Mouse (Mus musculus) left cerebral cortex, postnatal 25 days (tissue): ENCODE measurements around the gene Rxfp2. TPM values are rescaled to one million over a fixed set of nuclear protein-coding genes. Genes with fewer than 3 reads are reported as not detected.

Source experiments
- DNase-seq, 2 experiments: peaks; one replicate each; pipeline ENCODE4 v3.0.0; 2022; ENCODE audit warnings: low spot score in 2 of 2, mixed read lengths in 1 of 2
- intact Hi-C: fragments of 180-260 bp; cut with DNase I; formaldehyde crosslinking; loops from one replicate; pipeline ENCODE4 v1.15.1; 2025
- total RNA-seq, 2 experiments: library from RNA; stranded (reverse); gene quantifications; 2 replicates each; pipeline ENCODE4 v1.2.3; 2021

The Rxfp2 gene
- total RNA-seq = 1 to 10 TPM; 1.2 to 1.5 TPM

DNA sequence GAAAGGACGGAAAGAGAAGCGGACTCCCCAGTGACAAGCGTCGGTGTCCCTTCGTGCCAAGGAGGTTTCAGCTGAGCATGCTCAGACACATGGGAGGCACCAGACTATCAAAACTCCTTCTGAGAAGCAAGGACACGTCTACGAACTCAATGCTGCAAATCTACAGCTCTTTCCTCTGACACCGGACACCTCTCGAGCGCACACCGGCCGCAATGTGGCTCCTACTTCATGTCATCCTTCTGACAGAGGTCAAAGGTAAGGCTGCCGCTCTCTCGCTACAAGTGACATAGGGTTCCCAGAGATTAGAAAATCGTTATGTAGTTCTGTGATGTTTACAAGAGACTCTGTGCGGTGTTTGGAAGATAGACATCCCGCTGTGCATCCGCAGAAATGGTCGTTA lies at the start of gene Rxfp2:
Gene Rxfp2, plus strand, starts transcription at position 20 of the 400 bp plus-strand sequence.
- intact Hi-C loops = no loop called here

DNA sequence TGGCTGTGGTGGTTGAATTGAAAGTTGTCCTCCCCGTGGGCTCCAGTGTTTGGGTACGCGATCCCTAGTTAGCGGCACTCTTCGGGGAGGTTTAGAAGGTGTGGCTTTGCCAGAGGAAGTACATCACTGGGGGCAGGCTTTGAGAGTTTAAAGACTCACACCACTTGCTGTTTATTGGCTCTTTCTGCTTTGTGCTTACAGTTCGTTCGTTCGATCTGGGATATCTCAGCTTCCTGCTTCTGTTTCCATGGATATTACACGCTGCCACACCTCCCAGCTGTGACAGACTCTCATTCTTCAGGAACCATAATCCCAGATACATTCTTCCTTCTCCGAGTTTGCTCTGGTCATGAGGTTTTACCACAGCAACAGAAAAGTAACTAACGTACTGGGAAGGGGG lies 48.2 kb upstream of the Rxfp2 start:
- intact Hi-C loops = no loop called here
- no peak for DNase-seq

More for the DNA sequence above, at the start of gene Rxfp2:
- no peak for DNase-seq

DNA sequence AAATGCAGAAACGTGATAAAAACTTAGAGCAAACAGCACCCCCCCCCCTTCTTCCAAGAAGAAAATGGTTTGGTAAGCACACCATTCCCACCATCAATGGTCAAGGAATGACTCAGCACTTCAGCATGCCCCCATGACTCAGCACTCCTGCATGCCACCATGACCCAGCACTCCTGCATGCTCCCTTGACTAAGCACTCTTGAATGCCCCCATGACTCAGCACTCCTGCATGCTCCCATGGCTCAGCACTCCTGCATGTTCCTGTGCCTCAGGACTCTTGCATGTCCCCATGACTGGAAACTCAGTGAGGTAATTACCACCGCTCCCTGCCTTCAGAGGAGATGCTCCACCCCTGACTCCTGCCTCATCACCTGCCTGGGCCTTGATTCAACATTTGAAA lies 41.4 kb upstream of the Rxfp2 start:
- no peak for DNase-seq
- intact Hi-C loops = no loop called here

DNA sequence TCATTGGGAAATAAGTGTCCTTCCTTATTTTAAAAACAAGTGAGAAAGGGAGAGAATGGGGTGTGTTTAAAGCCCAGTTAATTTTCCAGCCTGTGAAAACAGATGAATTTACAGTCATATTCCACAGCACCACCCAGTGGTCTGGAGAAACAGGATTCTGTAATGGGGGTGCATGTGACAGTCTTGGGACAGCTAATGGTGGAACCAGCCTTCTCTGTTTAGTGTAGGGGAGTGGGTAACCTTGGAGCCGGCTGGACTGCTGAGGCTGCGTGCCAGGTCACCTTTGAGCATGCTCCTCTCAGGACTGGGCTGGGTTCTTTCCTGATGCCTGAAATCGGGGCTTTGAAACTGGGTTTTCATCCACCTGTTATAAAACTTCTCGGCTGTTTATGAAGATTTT lies 34.9 kb upstream of the Rxfp2 start:
- peak in 1 of 2 experiments; percentile 37 for DNase-seq
- intact Hi-C loops = loop anchor here (2.0 kb wide), 1 partner anchor 123 kb away; no protein-coding TSS in a partner anchor

DNA sequence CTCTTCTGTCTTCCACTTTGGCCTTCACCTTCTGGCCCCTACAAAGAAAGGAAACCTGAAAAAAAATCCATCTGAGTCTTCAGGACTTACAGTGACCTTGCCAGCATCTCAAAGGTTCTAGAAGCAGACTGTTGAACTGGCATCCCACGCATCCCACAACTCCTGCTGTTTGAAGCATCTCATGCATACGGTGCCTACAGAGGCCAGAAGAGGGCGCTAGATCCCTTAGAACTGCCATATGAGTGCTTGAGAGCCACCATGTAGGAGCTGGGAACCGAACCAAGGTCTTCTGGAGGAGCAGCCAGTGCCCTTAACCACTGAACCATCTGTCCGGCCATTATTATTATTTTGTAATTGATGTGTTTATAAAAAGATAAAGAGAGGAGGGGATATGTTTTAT lies 23.9 kb upstream of the Rxfp2 start:
- intact Hi-C loops = no loop called here

DNA sequence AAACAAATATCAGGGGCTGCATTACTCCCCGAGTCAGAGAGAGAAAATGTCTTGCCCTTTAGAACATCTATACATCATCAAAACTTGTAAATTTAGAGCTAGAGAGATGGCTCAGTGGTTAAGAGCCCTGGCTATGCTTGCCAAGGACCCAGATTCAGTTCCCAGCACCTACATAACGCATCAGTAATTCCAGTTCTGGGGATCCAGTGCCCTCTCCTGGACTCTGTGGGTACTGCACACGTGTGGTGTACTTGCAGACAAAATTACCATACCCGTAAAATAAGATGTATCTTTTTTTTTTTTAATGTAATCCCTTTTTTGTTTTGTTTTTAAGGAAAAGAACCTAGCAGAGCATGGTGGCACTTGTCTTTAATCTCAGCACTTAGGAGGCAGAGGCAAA lies 21.9 kb upstream of the Rxfp2 start:
- intact Hi-C loops = no loop called here

More for the DNA sequence above, 23.9 kb upstream of the Rxfp2 start:
- DNase-seq = no peak

DNA sequence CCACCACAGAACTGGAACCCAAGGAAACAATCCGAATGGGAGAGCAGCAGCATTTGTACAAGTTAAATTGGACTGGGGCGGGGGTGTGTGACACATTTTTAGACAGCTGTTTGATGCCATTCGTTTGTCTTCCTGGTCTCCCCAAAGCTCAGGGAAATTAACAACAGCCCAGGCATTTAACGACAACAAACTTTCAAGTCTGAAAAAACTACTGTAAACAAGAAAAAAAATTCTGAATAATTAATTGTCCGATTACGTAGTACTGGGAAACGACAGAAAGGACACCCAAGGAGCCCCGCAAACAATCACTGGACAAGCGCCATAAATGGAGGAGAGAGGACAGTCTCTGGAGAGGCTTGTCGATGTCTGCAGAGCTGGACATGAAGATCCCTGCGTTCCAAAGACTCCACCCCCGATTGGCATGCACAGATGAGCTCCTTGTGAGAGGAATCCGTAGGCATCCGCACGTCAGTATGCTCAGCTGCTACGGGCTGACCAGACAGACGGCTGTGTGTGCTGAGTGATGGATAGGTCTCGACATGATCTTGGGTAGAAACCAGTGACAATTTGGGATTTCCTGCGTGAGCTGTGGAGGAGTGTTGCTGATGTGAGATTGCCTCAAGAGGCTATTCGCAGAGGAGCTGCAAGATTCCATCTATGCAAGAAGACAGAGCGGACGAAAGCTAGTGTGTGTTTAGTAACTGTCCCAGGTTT lies 21.0 kb upstream of the Rxfp2 start:
- intact Hi-C loops = no loop called here
- DNase-seq = peak; percentile 7 to 67

More for the DNA sequence above, 21.9 kb upstream of the Rxfp2 start:
- DNase-seq = no peak

DNA sequence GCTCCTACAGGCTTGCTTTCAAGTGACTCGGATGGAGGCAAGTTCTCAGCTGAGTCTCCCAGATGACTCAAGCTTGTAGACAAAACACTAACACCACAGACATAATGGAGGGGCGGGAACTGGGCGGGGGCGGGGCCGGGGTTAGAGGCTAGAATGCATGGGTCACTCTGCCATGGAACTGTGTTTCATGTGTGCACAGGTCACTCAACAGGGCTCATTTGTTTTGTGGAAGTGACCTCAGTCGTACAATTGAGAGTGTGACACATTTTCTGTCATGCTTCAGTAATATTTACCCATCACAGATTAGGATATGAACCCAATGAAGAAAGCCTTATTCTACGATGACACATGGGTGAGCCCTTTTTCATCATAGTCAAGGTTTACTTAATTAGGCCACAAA lies 20.2 kb upstream of the Rxfp2 start:
- no peak for DNase-seq
- intact Hi-C loops = no loop called here

DNA sequence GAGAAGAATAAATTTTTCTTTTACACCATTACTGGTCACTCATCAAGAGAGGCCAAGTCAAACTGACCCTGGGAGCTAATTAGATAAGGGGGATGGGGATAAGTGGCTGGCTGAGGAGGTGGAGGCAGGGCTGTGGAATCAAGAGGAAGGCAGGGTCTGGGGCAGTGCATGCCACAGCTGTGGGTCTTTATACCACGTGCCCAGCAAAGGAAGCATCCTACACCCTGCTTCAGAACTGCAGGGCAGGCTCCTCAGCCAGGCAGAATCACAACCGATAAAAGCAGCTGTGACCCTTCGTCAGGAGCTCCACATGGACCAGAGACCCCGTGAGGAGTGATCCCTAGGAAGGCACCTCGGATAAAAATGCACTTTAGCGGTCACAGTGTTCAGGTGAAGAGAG lies 13.1 kb upstream of the Rxfp2 start:
- no peak for DNase-seq
- intact Hi-C loops = no loop called here

DNA sequence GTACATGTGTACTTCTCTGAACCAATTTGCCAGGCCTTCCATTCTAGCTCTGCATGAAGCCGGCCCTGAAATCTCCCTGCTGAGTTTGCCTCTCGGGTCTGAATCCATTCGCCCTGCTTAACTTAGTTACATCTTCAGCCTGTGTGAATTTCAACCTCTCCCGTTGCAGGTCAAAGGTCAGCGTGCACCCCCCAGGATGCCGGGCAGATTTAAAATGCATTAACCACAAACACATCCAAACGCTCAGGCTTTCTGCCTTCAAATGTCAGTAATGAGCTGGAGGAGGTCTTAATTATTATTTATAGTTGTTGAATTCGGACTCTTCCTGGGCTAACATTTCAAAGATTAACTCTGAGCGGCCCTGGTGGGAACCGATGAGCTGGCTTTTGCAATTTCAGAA lies 1.6 kb upstream of the Rxfp2 start:
- intact Hi-C loops = no loop called here
- DNase-seq = no peak

DNA sequence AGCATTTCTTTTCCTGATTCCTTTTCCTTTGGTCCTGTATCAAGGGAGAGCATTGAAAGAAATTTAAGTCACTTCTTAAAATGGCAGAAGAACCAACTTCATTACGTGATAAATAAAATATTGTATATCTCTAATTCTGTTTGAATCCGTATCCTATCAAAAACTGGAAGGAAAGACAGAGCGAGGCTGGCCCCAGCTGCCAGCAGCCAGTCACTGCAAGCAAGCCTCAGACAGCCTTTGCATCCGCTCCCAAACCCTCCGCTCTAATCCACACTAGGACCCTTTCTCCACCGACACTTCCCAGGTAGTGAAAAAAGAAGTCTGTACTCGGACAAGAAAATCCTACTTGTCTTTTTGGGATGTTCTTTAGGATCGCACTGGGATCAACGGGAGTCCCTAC lies 803 bp upstream of the Rxfp2 start:
- DNase-seq = peak in 1 of 2 experiments; percentile 16
- intact Hi-C loops = no loop called here

DNA sequence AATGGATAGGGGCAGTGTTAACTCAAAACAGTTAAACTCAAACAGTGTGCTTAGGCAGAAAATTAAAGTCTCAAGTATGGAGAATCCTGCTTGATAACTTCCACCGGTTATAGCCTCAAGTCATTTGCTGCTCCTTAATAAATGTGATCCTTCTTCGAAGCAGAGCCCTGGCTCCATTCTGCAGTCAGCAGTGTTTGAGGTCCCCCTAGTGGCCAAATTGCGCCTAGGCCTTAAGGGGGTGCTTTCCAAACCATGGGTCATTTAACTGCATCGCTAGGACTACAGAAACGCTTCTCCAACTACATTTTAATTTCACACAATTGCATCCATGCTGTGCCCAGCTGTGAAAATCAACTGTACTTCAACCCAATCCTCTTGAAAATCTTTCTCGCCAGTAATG lies 2.4 kb downstream of the Rxfp2 start:
- peak; percentile 78 to 88 for DNase-seq
- intact Hi-C loops = loop anchor here (2.0 to 5.0 kb wide), 6 partner anchors 50 to 374 kb away; no protein-coding TSS in a partner anchor

DNA sequence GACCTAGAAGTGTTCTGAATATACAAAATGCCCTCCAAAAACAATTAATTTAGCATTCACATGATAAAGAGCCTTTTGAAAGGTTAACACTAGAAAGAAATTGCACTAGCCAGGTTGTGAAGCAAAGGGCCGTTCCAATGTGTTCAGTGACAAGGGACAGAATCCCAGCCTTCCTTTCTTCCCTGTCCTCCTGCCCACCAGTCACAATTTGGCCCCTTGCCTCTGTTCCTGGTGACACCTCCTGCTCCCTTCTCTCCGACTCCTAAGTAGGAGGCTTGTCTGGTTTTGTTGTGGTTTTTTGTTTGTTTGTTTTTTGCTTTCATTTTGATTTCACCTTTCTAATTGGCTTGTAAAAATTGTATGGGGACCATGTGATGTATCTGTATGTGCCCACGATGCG lies 3.3 kb downstream of the Rxfp2 start:
- no peak for DNase-seq
- intact Hi-C loops = loop anchor here (2.0 to 5.0 kb wide), 6 partner anchors 49 to 375 kb away; no protein-coding TSS in a partner anchor

DNA sequence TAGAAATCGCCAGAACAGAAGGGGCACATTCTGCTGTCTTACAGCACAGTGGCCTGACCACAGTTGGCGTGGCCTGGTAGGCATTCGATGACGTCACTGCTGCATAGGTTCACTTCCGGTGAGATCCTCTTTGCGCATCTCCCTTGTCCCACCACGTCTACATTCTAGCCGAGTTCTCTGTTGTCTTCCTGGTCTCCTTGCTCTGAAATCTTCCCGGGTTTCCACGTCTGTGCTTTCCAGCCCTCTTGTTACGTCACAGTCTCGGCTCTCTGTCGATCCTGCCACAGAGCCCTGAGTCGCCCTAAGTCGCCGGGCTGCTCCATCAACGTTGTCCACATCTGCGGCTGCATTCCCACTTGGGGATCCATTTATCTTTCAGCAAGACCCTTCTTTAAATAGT lies 4.1 kb downstream of the Rxfp2 start:
- intact Hi-C loops = loop anchor here (5.0 kb wide), 3 partner anchors 105 to 375 kb away; no protein-coding TSS in a partner anchor
- no peak for DNase-seq

DNA sequence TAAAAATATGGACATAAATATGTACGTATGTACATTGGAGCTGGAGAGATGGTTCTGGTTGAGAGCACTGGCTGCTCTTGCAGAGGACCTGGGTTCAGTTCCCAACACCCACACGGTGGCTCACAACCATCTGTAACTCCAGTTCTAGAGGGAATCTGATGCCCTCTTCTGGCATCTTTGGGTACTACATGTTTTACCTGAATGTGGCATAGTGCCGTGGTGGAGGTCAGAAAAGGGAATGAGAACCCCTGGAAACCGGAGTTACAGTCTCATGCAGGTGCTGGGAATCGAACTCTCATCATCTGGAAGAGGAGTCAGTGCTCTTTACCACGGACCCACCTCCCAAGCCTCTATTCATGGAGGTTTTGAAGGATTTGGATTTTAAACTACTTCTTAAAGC lies 5.0 kb downstream of the Rxfp2 start:
- intact Hi-C loops = loop anchor here (5.0 kb wide), 3 partner anchors 106 to 376 kb away; no protein-coding TSS in a partner anchor
- DNase-seq = no peak

DNA sequence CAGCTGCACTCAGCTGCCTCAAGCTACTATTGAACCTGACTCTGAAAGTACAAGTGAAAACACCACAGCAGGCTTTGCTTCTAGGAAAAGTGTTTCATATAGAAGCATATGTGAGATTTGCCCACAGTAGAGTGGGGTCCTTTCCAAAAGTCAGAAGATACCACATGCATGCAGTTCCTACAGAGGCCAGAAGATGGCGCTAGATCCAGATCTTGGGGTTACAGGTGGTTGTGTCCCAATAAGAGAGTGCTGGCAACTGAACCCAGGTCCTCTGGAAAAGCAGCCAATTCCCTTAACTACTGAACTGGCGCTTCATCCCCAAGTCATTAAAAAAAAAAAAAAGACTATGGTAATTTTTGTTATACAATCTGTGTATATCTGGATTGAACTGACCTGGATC lies 5.7 kb downstream of the Rxfp2 start:
- intact Hi-C loops = loop anchor here (2.0 to 5.0 kb wide), 4 partner anchors 97 to 377 kb away; no protein-coding TSS in a partner anchor

DNA sequence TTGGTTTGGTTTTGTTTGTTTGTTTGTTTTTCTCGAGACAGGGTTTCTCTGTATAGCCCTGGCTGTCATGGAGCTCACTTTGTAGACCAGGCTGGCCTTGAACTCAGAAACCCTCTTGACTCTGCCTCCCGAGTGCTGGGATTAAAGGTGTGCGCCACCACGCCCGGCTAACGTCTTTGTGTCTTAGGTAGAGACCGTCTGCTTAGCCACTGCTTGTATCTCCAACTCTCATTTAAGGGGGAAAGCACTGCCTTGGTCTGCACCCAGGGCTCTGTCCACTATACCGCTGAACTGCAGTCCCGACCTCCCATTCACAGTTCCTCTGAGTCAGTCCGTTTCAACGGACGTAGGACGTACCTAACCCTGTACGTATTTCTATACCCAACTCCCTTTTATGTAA lies 6.4 kb downstream of the Rxfp2 start:
- intact Hi-C loops = loop anchor here (2.0 to 5.0 kb wide), 4 partner anchors 98 to 378 kb away; no protein-coding TSS in a partner anchor
- no peak for DNase-seq

More for the DNA sequence above, 5.7 kb downstream of the Rxfp2 start:
- DNase-seq = no peak

DNA sequence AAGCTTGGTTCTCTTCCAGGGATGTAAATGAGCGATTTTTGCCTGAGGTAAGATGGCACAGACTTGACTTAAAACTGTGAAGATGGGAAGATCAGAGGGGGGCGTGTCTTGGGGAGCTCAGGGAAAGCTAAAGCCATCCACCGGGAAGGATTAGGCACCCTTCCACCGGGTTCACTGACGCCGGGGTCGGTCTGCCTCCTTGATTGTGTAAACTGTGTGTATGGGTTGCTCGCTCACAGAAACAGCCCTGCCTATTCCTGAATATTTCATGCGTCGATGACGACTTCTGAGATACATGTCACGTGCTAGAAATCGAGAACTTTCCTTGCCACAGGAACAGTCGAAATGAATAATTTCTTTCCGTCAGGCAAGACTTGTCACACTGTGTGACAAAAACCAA lies 6.9 kb downstream of the Rxfp2 start:
- intact Hi-C loops = loop anchor here (2.0 kb wide), 1 partner anchor 99 kb away; no protein-coding TSS in a partner anchor
- no peak for DNase-seq

DNA sequence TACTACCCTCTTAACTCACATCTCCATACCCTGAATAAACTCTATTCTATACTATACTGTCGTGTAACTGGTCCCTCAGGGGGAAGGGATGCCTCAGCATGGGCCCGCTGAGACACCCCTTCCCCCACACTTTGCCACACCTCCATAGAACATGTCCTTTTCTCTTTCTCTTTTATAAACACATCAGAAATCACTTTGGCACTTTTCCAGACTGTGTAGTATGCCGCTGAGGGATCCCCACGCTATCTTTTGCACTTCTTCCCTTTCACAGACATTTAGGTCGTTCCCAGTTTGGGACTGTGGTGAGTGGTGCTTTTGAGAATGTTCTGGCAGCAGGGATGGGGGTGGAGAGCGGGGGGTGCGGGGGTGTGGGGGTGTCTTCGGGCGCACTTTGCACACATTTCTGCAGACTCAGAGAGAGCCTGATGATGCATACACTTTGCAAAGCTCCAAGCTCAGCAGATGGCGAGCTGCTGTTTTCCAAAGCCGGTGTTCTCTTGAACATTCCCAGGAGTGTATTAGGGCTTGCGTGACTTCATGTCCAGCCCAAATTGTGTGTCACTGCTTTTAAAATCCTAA lies 8.1 kb downstream of the Rxfp2 start:
- intact Hi-C loops = loop anchor here (1.0 kb wide), 1 partner anchor 27 kb away; no protein-coding TSS in a partner anchor
- peak; percentile 59 to 90 for DNase-seq

DNA sequence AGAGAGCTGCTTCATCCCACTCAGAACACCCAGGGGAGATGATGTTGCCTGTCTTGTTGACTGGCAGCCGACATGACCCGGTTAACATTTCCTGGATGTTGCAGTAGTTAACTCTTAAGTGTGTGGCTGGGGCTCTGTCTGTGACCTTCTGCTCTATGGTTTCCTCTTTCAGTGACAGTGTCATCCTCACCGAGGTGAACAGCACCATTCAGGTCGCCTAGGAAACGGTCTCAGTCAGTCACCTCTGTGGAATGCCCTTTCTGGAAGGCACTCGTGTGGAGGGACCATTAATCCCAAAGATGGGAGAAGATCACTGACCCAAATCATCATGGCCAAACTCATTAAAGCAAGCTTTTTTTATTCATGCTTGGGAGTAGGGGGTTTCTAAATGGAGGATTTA lies 12.7 kb downstream of the Rxfp2 start:
- intact Hi-C loops = no loop called here
- DNase-seq = no peak

DNA sequence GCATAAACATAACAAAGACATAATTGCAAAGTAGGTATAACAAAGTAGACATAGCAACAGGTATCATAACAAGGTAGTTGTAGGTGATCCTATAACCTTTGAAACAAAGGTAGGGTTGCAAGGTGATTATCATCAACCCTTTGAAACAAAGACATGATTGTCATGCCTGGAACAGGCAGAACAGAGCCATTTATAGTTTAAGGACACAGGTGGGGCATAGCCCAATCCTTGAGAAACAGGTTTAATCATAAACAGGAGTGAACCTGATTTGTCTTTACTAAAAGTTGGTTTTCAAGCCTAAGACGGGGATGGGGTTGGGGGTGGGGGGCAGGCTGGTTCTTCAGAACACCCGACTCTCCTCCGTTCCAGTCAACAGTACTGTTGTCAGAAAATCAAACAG lies 13.2 kb downstream of the Rxfp2 start:
- no peak for DNase-seq
- intact Hi-C loops = no loop called here
